Mouse (Mus musculus) cerebellum, adult 2 months (tissue): ENCODE results near the gene Popdc2.

Source experiments
- CTCF ChIP-seq: fragments of 200-500 bp; IDR thresholded peaks from 2 replicates; pipeline ENCODE4 v1.5.1; 2011; ENCODE audit warnings: low read depth, mild to moderate bottlenecking, control low read depth, low read length, moderate library complexity, borderline replicate concordance; ENCODE audit not compliant: insufficient read depth
- POLR2A ChIP-seq: fragments of 200-500 bp; IDR thresholded peaks from 2 replicates; pipeline ENCODE4 v1.6.1; 2011; ENCODE audit warnings: low read length, control low read depth, borderline replicate concordance; ENCODE audit not compliant: insufficient read depth

DNA sequence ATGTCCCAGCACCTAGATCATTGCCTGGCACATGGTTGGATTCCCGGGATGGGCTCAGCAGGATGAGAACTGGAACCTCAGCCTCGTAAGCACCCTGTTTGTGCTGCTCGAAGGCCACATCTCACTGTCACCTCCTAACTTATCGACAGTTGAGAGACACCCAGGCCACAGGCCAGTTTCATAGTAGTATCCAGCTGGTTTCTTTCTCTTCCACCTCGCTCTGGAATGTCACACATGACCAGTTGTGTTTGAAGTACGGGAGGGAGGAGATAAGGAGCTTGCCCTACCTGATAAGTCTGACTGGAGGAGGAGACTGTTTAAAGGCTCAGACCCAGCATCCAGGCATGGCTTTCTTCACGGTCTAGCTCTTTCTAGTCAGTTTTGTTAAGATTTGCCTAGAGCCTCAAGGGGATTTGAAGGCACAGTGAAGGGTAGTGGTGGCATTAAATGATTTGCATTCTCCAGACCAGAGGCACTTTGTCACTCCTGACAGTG, 11.6 kb upstream of the Popdc2 start:
- TF ChIP-seq CTCF (no peak), POLR2A (no peak)
